Mouse (Mus musculus): ENCODE data around the gene Emcn. TPM values are rescaled to one million over a fixed set of nuclear protein-coding genes. Genes with fewer than 3 reads are reported as not detected.

The Emcn gene
- polyA plus RNA-seq, 1 experiment from 2014 or later, result not detected

- no peak for ATAC-seq
- in situ Hi-C loops (cut with MboI; ENCODE audit: low pct_unique_long_range_greater_than_20kb), result no loop called here
- DNase-seq (ENCODE audit: low read depth, low spot score), result no peak
- no peaks in the 10 kb centered on the region for H3K27me3 ChIP-seq
- ChIA-PET CTCF (interaction anchor here (1.1 to 1.5 kb wide), 2 partner anchors 12 to 28 kb away, joined by 3 to 4 read pairs; no protein-coding TSS in a partner anchor), POLR2A (no interaction called here)
- TF ChIP-seq CTCF (IDR thresholded peaks at IDR 0.05), result no peak
These were observed 139.0 kb downstream of the Emcn start for GRCm38 (mm10) chr3:137479761-137480339.

GRCm38 (mm10) chr3:137481157-137481556, 140.3 kb downstream of the Emcn start:
- H3K27me3 ChIP-seq, result no peaks in the 10 kb centered on the region
- CTCF ChIA-PET, result no interaction called here
- ATAC-seq (no peak), DNase-seq (ENCODE audit: low read depth, low spot score) (no peak)
- in situ Hi-C loops (cut with MboI; ENCODE audit: low pct_unique_long_range_greater_than_20kb), result no loop called here
- no peak for TF ChIP-seq CTCF (IDR thresholded peaks at IDR 0.05)
- POLR2A ChIA-PET, result no interaction called here

All from Patski (cell line).